Mouse (Mus musculus): ENCODE data around the gene Cbr4. TPM values are rescaled to one million over a fixed set of nuclear protein-coding genes. Genes with fewer than 3 reads are reported as not detected.

The Cbr4 gene
- polyA plus RNA-seq (2016; fragmentation: Nextera tagmentation; extraction: Ambion mirVana) = 27.0 and 29.2 TPM in 2 replicates

- Histone ChIP-seq H3K4me1 (replicated peaks) (peaks cover 6% of the 10 kb centered on the region; the same call in 1 of the 2 replicates), H3K9ac (replicated peaks) (peak within 1 kb of the TSS; percentile 80), H3K27me3 (no peaks in the 10 kb centered on the region), H3K9me3 (no peaks in the 10 kb centered on the region), H3K4me2 (peak within 1 kb of the TSS; percentile 69), H3K27ac (peak within 1 kb of the TSS; percentile 93), H3K4me3 (replicated peaks) (peak within 1 kb of the TSS; percentile 61), H3K36me3 (peaks cover 9% of the 10 kb centered on the region; the same call in 1 of the 2 replicates)
- peak; percentile 92 for ATAC-seq (ENCODE audit: insufficient number of reproducible peaks, insufficient read depth, low FRiP score, low TSS enrichment, low read depth)
- WGBS = under 1% methylated on average over 29 of the region's 29 CpGs
Measured at GRCm38 (mm10) chr8:61487597-61488156, at the start of gene Cbr4. TSS of gene Cbr4 (plus strand) at chr8:61487734.

DNA sequence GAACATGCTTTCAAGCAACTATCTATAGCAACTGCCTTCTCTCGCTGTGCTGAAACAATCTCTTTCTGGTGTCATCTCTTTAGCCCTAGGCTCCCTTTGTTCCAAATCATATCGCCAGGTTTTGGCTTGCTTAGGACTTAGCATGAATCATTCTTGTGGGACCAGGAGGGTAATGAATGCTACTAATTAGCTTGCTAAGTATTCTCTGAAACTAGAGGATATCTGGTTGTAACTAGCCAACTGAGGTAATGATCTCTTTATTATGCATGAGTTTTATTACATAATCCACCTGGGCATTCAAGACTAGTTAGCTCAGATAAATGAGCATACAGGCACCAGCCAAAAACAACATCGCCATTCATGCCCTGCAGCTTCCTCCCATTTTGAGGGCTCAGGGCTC lies 44.5 kb upstream of the Cbr4 start:
- H3K27me3 ChIP-seq = no peaks in the 10 kb centered on the region
- H3K36me3 ChIP-seq = no peaks in the 10 kb centered on the region
- WGBS = 94% methylated on average over 3 of the region's 3 CpGs
- H3K9me3 ChIP-seq = peaks cover 7% of the 10 kb centered on the region; the same call in 1 of the 2 replicates
- no peak overlapping the region for H3K27ac ChIP-seq
- H3K4me3 ChIP-seq (replicated peaks) = no peak overlapping the region
- peaks cover 5% of the 10 kb centered on the region for H3K4me1 ChIP-seq (replicated peaks)
- no peak overlapping the region for H3K9ac ChIP-seq (replicated peaks)
- no peak overlapping the region for H3K4me2 ChIP-seq
- no peak for ATAC-seq (ENCODE audit: insufficient number of reproducible peaks, insufficient read depth, low FRiP score, low TSS enrichment, low read depth)

- Histone ChIP-seq H3K27ac (no peak overlapping the region), H3K27me3 (no peaks in the 10 kb centered on the region), H3K9me3 (peaks cover 7% of the 10 kb centered on the region; the same call in 1 of the 2 replicates), H3K4me3 (replicated peaks) (no peak overlapping the region), H3K4me2 (no peak overlapping the region), H3K36me3 (no peaks in the 10 kb centered on the region), H3K9ac (replicated peaks) (no peak overlapping the region), H3K4me1 (replicated peaks) (peaks cover 5% of the 10 kb centered on the region)
- WGBS = 53% methylated on average over 3 of the region's 3 CpGs
- no peak for ATAC-seq (ENCODE audit: insufficient number of reproducible peaks, insufficient read depth, low FRiP score, low TSS enrichment, low read depth)
Measured at GRCm38 (mm10) chr8:61444358-61444757, 43.2 kb upstream of the Cbr4 start.

DNA sequence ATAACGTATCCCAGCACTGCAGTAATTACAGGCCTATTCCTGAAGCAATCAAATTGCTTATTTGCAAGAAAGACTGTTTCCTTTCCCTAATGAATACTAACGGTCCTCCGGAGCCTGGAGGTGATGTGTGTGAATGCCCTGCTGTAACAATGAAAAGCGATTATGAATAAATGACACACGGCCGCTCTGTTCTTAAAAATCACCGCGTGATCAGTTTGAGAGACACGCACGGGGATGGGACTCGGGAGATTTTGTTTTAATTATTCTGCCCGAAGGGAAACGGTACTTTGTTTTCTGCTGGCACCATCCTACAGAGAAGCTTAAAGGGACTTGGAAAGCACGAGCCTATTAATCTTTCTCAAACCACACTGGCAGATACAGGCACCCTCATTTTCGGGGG lies 41.2 kb upstream of the Cbr4 start:
- no peak overlapping the region for H3K27ac ChIP-seq
- H3K27me3 ChIP-seq = no peaks in the 10 kb centered on the region
- no peaks in the 10 kb centered on the region for H3K9me3 ChIP-seq
- H3K9ac ChIP-seq (replicated peaks) = no peak overlapping the region
- 40% methylated on average over 15 of the region's 15 CpGs for WGBS
- no peaks in the 10 kb centered on the region for H3K36me3 ChIP-seq
- H3K4me2 ChIP-seq = peak overlapping the region; percentile 38
- ATAC-seq (ENCODE audit: insufficient number of reproducible peaks, insufficient read depth, low FRiP score, low TSS enrichment, low read depth) = no peak
- H3K4me3 ChIP-seq (replicated peaks) = no peak overlapping the region
- H3K4me1 ChIP-seq (replicated peaks) = peaks cover 5% of the 10 kb centered on the region

DNA sequence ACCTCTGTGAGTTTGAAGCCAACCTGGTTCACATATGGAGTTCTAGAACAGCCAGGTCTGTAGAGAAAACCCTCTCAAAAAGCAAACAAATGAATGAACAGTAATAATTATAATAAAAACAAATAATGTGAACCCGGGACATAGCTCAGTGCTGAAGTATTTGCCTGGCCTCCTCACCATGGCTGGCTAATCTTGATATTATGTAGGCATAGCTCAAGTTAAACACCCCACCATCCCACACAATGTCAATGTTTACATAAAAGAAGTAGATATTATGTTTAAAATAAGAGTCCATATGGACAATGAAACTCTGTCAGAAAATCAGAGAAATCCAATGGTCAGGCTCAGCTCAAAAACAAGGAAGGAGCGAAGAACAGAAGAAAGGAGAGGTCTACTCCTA lies 39.4 kb upstream of the Cbr4 start:
- H3K27ac ChIP-seq = no peak overlapping the region
- no peaks in the 10 kb centered on the region for H3K9me3 ChIP-seq
- no peaks in the 10 kb centered on the region for H3K36me3 ChIP-seq
- no peak overlapping the region for H3K4me2 ChIP-seq
- no peak overlapping the region for H3K9ac ChIP-seq (replicated peaks)
- H3K4me3 ChIP-seq (replicated peaks) = no peak overlapping the region
- H3K27me3 ChIP-seq = no peaks in the 10 kb centered on the region
- 89% methylated on average over 2 of the region's 2 CpGs for WGBS
- ATAC-seq (ENCODE audit: insufficient number of reproducible peaks, insufficient read depth, low FRiP score, low TSS enrichment, low read depth) = no peak
- peaks cover 5% of the 10 kb centered on the region for H3K4me1 ChIP-seq (replicated peaks)

DNA sequence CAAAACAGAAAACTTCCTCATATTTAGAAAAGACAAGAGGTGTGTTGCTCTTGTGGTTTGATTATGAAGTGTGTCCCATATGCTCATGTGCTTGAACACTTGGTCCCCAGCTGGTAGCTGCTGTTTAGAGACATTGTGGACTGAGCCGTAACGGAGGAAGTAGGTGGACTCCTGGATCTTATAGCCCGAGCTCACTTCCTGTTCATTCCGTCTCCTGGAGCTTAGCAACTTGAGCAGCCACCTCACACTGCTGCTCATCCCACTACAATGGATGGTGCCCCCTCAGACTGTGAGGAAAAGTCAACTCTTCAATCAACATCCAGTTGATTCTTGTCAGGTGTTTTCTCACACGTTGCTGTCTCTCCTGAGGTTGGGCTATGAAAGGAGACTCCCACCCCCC lies 38.7 kb upstream of the Cbr4 start:
- 55% methylated on average over 5 of the region's 5 CpGs for WGBS
- no peak overlapping the region for H3K27ac ChIP-seq
- H3K9ac ChIP-seq (replicated peaks) = no peak overlapping the region
- H3K4me2 ChIP-seq = no peak overlapping the region
- no peaks in the 10 kb centered on the region for H3K27me3 ChIP-seq
- peaks cover 5% of the 10 kb centered on the region for H3K4me1 ChIP-seq (replicated peaks)
- no peaks in the 10 kb centered on the region for H3K9me3 ChIP-seq
- no peaks in the 10 kb centered on the region for H3K36me3 ChIP-seq
- no peak for ATAC-seq (ENCODE audit: insufficient number of reproducible peaks, insufficient read depth, low FRiP score, low TSS enrichment, low read depth)
- no peak overlapping the region for H3K4me3 ChIP-seq (replicated peaks)

DNA sequence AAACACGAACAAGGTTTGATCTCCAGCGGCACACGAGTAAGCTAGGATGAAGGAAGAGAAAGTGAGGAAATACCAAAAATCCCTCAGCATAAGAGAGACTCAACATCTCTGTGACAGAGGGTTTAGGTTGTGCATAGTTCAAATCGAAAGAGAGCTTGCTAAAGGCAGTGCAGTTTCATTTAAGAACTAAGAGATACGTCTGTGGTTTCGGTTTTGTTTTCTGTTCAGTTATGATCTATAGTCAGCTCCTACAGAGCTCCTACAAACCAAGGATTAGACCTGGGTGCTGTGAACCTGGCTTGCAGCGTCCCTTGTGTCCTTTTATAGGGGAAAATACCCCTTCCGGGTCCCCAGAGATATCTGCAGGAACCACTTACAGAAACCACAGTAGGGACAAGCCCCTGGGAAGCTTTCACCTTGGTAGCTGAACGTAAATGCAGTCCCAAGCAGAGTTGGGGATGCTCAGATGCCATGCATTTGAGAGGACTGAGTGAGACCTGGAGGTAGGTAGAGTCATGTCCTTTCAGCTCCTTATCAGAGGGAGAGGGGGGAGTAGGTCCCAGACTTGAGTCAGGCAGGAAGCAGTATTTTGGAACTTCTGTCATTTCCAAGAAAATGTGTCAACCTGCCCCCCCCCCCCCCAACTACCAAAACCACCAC lies 36.5 kb upstream of the Cbr4 start:
- H3K36me3 ChIP-seq = no peaks in the 10 kb centered on the region
- no peaks in the 10 kb centered on the region for H3K9me3 ChIP-seq
- no peak overlapping the region for H3K4me3 ChIP-seq (replicated peaks)
- H3K4me2 ChIP-seq = no peak overlapping the region
- no peaks in the 10 kb centered on the region for H3K27me3 ChIP-seq
- WGBS = 86% methylated on average over 9 of the region's 9 CpGs
- H3K9ac ChIP-seq (replicated peaks) = no peak overlapping the region
- ATAC-seq (ENCODE audit: insufficient number of reproducible peaks, insufficient read depth, low FRiP score, low TSS enrichment, low read depth) = no peak
- H3K27ac ChIP-seq = no peak overlapping the region
- peaks cover 5% of the 10 kb centered on the region for H3K4me1 ChIP-seq (replicated peaks)

DNA sequence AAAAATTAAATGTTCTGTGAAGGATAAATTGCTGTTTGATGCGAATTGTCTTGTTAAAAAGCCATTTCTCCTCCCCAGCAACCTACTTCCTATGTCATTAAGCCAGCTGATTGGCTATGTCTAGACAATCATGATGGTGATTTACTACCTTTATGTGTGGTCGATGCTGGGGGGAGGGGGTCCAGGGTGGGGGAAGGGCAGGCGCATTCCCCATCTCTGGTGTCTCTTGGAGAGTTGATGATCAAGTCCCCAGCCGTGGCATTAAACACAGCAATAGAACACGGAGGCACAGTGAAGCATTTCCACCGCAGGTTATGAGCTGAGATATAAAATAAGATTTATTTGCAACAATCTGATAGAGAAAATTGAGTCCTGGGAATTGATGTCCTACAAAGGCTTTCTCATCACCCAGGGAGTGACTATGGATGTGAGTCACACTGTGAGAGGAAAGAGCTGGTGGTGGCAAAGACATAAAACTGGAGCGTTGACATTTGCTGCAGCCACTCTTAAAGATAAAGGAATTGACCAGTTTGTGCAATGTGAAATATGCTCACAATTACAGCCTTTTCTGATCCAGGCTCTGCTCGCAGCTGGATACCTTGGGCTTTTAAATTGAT lies 35.7 kb upstream of the Cbr4 start:
- WGBS = 63% methylated on average over 8 of the region's 8 CpGs
- Histone ChIP-seq H3K9me3 (no peaks in the 10 kb centered on the region), H3K4me1 (replicated peaks) (peaks cover 1% of the 10 kb centered on the region), H3K4me3 (replicated peaks) (no peak overlapping the region), H3K4me2 (no peak overlapping the region), H3K27me3 (no peaks in the 10 kb centered on the region), H3K27ac (no peak overlapping the region), H3K36me3 (no peaks in the 10 kb centered on the region), H3K9ac (replicated peaks) (no peak overlapping the region)
- ATAC-seq (ENCODE audit: insufficient number of reproducible peaks, insufficient read depth, low FRiP score, low TSS enrichment, low read depth) = no peak

DNA sequence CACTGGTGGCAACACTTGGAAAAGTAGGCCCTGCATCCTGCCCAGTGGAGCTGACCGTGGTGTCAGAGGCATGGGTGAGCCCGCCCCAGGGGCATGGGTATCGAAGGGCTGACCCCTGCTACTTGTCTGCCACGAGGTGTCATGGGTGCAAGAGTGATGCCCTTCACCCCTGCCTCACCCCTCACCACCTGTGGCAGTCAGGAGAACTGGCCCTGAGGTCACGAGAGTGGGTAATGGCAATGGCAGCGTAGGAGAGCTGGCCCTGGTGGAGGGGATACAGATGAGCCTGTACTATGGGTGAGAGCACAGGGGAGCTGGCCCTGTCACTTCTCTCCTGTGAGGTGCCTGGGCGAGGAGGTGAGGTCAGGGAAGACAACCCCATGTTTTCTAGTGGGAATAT lies 27.8 kb upstream of the Cbr4 start:
- no peaks in the 10 kb centered on the region for H3K9me3 ChIP-seq
- H3K27me3 ChIP-seq = no peaks in the 10 kb centered on the region
- no peak; the same call in 1 of the 2 replicates for ATAC-seq (ENCODE audit: insufficient number of reproducible peaks, insufficient read depth, low FRiP score, low TSS enrichment, low read depth)
- no peaks in the 10 kb centered on the region for H3K36me3 ChIP-seq
- 83% methylated on average over 7 of the region's 7 CpGs for WGBS
- H3K4me1 ChIP-seq (replicated peaks) = no peaks in the 10 kb centered on the region
- H3K27ac ChIP-seq = no peak overlapping the region
- H3K4me3 ChIP-seq (replicated peaks) = no peak overlapping the region
- no peak overlapping the region for H3K4me2 ChIP-seq
- no peak overlapping the region for H3K9ac ChIP-seq (replicated peaks)

- no peaks in the 10 kb centered on the region for H3K27me3 ChIP-seq
- no peaks in the 10 kb centered on the region for H3K4me1 ChIP-seq (replicated peaks)
- no peak overlapping the region for H3K9ac ChIP-seq (replicated peaks)
- H3K27ac ChIP-seq = no peak overlapping the region
- no peak for ATAC-seq (ENCODE audit: insufficient number of reproducible peaks, insufficient read depth, low FRiP score, low TSS enrichment, low read depth)
- H3K4me2 ChIP-seq = no peak overlapping the region
- no peak overlapping the region for H3K4me3 ChIP-seq (replicated peaks)
- 84% methylated on average over 5 of the region's 5 CpGs for WGBS
- H3K36me3 ChIP-seq = no peaks in the 10 kb centered on the region
- H3K9me3 ChIP-seq = no peaks in the 10 kb centered on the region
Measured at GRCm38 (mm10) chr8:61462221-61462620, 25.3 kb upstream of the Cbr4 start.

DNA sequence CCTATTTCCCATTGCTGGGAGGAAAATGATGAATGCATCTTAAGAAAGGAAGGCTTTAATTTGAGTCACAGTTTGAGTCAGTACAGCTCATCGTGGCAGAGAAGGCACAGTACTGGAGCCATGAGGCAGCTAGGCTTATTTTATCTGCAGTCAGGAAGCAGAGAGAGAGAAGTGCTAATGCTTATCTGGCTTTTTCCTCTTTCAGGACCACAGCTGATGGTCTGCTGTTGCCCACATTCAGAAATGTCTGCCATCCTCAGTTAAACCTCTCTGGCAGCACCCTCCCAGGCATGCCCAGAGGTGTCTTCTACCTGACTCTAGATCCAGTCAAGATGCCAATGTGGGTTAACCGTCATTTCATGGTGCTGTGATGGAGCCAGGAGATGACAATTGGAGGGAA lies 23.1 kb upstream of the Cbr4 start:
- ATAC-seq (ENCODE audit: insufficient number of reproducible peaks, insufficient read depth, low FRiP score, low TSS enrichment, low read depth) = no peak
- WGBS = 90% methylated on average over 2 of the region's 2 CpGs
- no peaks in the 10 kb centered on the region for H3K4me1 ChIP-seq (replicated peaks)

More for the DNA sequence above, 23.1 kb upstream of the Cbr4 start:
- H3K27me3 ChIP-seq = no peaks in the 10 kb centered on the region
- no peak overlapping the region for H3K4me2 ChIP-seq
- no peak overlapping the region for H3K27ac ChIP-seq
- no peaks in the 10 kb centered on the region for H3K9me3 ChIP-seq
- no peaks in the 10 kb centered on the region for H3K36me3 ChIP-seq
- no peak overlapping the region for H3K9ac ChIP-seq (replicated peaks)
- no peak overlapping the region for H3K4me3 ChIP-seq (replicated peaks)
